Mouse (Mus musculus): ENCODE data around the gene Clstn1. TPM values are rescaled to one million over a fixed set of nuclear protein-coding genes. Genes with fewer than 3 reads are reported as not detected.
A peak's percentile ranks its signal among the peaks of the same experiment; 100 is the strongest.

The Clstn1 gene
- polyA plus RNA-seq, 1 experiment from 2014 or later, result 34.3 TPM

DNA sequence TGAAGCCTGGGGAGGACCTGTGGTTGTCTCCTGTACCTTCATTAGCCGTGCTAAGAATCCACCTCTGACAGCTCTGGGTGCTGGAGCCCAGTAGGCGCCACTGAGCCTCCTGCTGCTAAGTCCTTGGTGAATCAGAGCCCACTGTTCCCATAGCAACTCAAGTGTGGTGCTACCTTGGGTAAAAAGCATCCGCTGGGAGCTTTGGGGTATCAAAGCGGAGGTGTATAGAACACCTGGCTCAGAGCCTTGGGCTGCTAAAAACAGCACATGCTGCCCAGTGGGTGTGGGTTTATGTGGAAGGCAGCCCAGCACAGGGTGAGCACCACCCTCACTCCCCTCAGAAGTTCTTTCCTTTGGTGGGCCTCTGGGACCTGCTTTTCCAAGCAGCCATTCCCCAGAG, 30.2 kb upstream of the Clstn1 start:
- 91% methylated on average over 4 of the region's 4 CpGs for WGBS
- Histone ChIP-seq H3K9ac (ENCODE audit: low read depth, low read length) (no peak overlapping the region), H3K36me3 (ENCODE audit: control insufficient read depth, insufficient read depth) (peaks cover 8% of the 10 kb centered on the region; the same call in 1 of the 2 replicates), H3K4me3 (ENCODE audit: low read depth, low read length) (no peak overlapping the region), H3K4me2 (replicated peaks; ENCODE audit: low read depth) (no peak overlapping the region), H3K4me1 (replicated peaks; ENCODE audit: control insufficient read depth, insufficient read depth, low read length) (peaks cover 4% of the 10 kb centered on the region; the same call in 1 of the 2 replicates), H3K9me3 (ENCODE audit: control insufficient read depth) (no peaks in the 10 kb centered on the region), H3K27ac (ENCODE audit: low read depth, low read length) (no peak overlapping the region), H3K27me3 (replicated peaks; ENCODE audit: control insufficient read depth, insufficient read depth, low read length) (no peaks in the 10 kb centered on the region)
- TF ChIP-seq CTCF (IDR thresholded peaks at IDR 0.05; ENCODE audit: low read depth), result no peak
- ATAC-seq, result no peak

DNA sequence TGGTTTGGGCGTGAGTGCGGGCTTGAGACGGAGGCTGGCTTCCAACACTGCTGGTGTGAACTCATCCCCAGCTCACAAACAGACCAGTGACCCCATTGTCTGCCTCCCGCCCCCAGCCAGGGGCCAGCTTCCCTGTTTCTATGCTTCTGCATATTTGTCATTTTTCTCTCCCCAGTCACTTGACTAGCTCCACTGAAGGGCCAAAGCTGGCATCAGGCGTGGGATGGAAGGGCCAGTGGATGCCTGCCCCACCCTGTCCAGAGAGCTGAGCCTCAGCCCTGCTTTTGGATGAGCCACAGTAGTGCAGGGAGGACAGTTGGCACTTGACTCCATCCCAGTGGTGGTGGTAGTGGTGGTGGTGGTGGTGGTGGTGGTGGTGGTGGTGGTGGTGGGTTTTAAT, 28.4 kb upstream of the Clstn1 start:
- Histone ChIP-seq H3K4me1 (replicated peaks; ENCODE audit: control insufficient read depth, insufficient read depth, low read length) (peaks cover 7% of the 10 kb centered on the region; the same call in 1 of the 2 replicates), H3K27me3 (replicated peaks; ENCODE audit: control insufficient read depth, insufficient read depth, low read length) (no peaks in the 10 kb centered on the region), H3K9ac (ENCODE audit: low read depth, low read length) (no peak overlapping the region), H3K27ac (ENCODE audit: low read depth, low read length) (no peak overlapping the region; the same call in 1 of the 2 replicates), H3K36me3 (ENCODE audit: control insufficient read depth, insufficient read depth) (peaks cover 8% of the 10 kb centered on the region; the same call in 1 of the 2 replicates), H3K4me2 (replicated peaks; ENCODE audit: low read depth) (no peak overlapping the region), H3K9me3 (ENCODE audit: control insufficient read depth) (no peaks in the 10 kb centered on the region), H3K4me3 (ENCODE audit: low read depth, low read length) (no peak overlapping the region)
- ATAC-seq, result no peak
- WGBS, result 88% methylated on average over 5 of the region's 5 CpGs
- no peak for TF ChIP-seq CTCF (IDR thresholded peaks at IDR 0.05; ENCODE audit: low read depth)

DNA sequence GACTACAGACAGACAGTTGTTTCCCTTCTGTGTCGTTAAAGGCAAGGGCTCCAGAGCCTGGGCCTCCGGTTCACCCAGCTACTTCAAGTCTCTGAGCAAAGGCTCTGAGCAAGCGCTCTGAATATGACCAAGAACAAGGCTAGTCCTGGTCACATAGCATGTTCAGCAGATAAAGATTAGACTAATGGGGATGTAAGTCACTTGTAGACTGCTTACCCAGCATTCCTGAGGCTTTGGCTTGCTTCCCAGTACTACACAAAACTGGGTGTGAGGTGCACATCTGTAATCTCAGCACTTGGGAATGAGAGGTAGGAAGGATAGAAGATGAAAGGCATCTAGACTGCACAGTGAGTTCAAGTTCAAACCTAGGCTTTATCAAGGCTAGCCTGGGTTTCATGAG, 27.9 kb upstream of the Clstn1 start:
- H3K27ac ChIP-seq (ENCODE audit: low read depth, low read length), result no peak overlapping the region
- no peaks in the 10 kb centered on the region for H3K27me3 ChIP-seq (replicated peaks; ENCODE audit: control insufficient read depth, insufficient read depth, low read length)
- ATAC-seq, result peak; percentile 31; the same call in 1 of the 2 replicates
- 41% methylated on average over 3 of the region's 3 CpGs for WGBS
- H3K9me3 ChIP-seq (ENCODE audit: control insufficient read depth), result no peaks in the 10 kb centered on the region
- H3K4me1 ChIP-seq (replicated peaks; ENCODE audit: control insufficient read depth, insufficient read depth, low read length), result peaks cover 9% of the 10 kb centered on the region; the same call in 1 of the 2 replicates
- H3K9ac ChIP-seq (ENCODE audit: low read depth, low read length), result no peak overlapping the region
- no peak for TF ChIP-seq CTCF (IDR thresholded peaks at IDR 0.05; ENCODE audit: low read depth)
- no peak overlapping the region for H3K4me2 ChIP-seq (replicated peaks; ENCODE audit: low read depth)
- no peak overlapping the region for H3K4me3 ChIP-seq (ENCODE audit: low read depth, low read length)
- H3K36me3 ChIP-seq (ENCODE audit: control insufficient read depth, insufficient read depth), result peaks cover 8% of the 10 kb centered on the region; the same call in 1 of the 2 replicates

DNA sequence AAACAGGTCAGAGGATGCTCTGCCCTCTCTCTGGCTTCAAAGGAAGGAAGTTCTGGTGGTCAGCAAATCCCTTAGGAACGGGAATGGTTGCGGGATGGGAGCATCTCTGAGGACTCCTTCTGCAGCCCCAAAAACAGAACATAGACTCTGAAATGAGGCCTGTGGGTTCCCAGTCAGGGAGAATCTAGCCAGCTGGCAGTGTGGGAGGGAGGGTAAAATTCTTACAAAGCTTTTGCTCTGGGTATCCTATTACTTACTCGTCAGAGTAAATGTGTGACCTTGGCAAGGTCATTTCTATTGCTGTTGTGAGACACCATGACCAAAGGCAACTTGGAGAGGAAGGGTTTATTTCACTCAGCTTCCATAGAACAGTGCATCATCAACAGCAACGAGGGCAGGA, 24.9 kb upstream of the Clstn1 start:
- H3K4me1 ChIP-seq (replicated peaks; ENCODE audit: control insufficient read depth, insufficient read depth, low read length), result peaks cover 16% of the 10 kb centered on the region
- no peaks in the 10 kb centered on the region for H3K27me3 ChIP-seq (replicated peaks; ENCODE audit: control insufficient read depth, insufficient read depth, low read length)
- 95% methylated on average over 4 of the region's 4 CpGs for WGBS
- no peak for ATAC-seq
- TF ChIP-seq CTCF (IDR thresholded peaks at IDR 0.05; ENCODE audit: low read depth), result no peak
- H3K9me3 ChIP-seq (ENCODE audit: control insufficient read depth), result no peaks in the 10 kb centered on the region
- no peaks in the 10 kb centered on the region; the same call in 1 of the 2 replicates for H3K36me3 ChIP-seq (ENCODE audit: control insufficient read depth, insufficient read depth)
- H3K4me2 ChIP-seq (replicated peaks; ENCODE audit: low read depth), result no peak overlapping the region
- H3K9ac ChIP-seq (ENCODE audit: low read depth, low read length), result no peak overlapping the region
- H3K4me3 ChIP-seq (ENCODE audit: low read depth, low read length), result no peak overlapping the region
- no peak overlapping the region for H3K27ac ChIP-seq (ENCODE audit: low read depth, low read length)

DNA sequence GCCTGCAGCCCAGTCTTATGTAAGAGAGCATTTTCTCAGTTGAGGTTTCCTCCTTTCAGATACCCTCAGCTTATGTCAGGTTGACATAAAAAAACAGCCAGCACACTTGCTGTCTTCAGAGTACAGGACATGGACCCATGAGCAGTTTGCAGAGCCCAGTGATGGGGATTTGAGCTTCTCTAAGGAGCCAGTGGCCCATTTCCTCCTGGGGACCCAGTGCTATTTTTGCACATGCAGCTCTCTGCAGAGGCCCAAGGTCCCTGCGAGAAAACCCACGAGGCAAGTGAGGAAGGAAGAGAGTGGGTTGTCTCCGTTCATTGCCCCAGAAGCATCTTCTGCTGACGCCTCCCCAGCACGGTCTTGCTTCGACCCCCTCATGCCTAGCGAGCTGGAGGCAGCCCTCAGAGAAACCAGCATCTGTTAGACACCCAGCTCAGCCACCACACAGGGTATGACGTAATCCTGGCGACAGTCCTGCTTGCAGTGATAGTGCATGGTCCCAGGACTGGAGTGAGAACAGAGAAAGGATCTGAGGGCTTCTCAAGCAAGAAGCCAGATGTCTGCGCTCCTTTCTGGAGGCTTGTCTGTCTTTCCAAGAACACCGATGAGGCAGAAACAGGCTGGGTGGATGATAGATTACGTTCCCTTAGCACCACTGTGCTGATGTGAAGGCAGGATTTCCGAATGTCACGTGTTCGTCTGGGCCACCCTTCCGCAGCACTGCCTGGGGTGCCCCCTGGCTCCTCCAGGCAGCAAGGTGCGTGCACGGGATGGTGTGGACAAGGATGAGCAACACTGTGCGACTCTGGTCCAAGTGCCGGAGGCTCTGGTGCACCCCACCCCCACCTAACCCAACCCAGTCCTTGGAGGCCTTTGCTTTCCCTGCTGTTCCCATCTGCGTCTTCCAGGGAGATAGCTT, 24.0 kb upstream of the Clstn1 start:
- Histone ChIP-seq H3K27ac (ENCODE audit: low read depth, low read length) (no peak overlapping the region), H3K4me3 (ENCODE audit: low read depth, low read length) (no peak overlapping the region), H3K9me3 (ENCODE audit: control insufficient read depth) (no peaks in the 10 kb centered on the region), H3K4me2 (replicated peaks; ENCODE audit: low read depth) (no peak overlapping the region), H3K36me3 (ENCODE audit: control insufficient read depth, insufficient read depth) (no peaks in the 10 kb centered on the region; the same call in 1 of the 2 replicates), H3K9ac (ENCODE audit: low read depth, low read length) (no peak overlapping the region), H3K27me3 (replicated peaks; ENCODE audit: control insufficient read depth, insufficient read depth, low read length) (no peaks in the 10 kb centered on the region), H3K4me1 (replicated peaks; ENCODE audit: control insufficient read depth, insufficient read depth, low read length) (peaks cover 16% of the 10 kb centered on the region)
- no peak for TF ChIP-seq CTCF (IDR thresholded peaks at IDR 0.05; ENCODE audit: low read depth)
- no peak for ATAC-seq
- WGBS, result 59% methylated on average over 21 of the region's 21 CpGs

DNA sequence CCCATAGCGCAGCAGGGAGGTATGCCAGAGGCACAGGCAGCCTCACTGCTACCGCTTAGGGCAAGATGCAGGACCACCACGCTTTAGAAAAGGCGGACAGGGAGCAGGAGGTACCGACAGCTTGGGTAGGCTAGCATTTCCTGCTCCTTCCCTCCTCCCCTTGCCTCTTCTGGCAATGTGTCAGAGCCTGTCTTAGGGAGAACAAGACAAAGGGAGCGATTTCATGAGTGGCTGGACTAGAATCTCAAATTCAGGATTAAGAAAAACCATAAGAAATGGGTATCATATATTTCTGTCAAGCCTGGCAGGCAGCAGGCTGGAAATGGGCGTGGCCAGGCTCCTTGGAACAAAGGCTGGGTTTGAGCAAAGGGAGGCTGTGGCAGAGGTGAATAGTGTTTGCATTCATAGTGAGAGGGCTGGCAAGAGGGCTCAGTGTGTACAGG, 23.3 kb upstream of the Clstn1 start:
- Histone ChIP-seq H3K9ac (ENCODE audit: low read depth, low read length) (no peak overlapping the region), H3K27me3 (replicated peaks; ENCODE audit: control insufficient read depth, insufficient read depth, low read length) (no peaks in the 10 kb centered on the region), H3K4me1 (replicated peaks; ENCODE audit: control insufficient read depth, insufficient read depth, low read length) (peaks cover 16% of the 10 kb centered on the region; the same call in 1 of the 2 replicates), H3K9me3 (ENCODE audit: control insufficient read depth) (no peaks in the 10 kb centered on the region), H3K4me2 (replicated peaks; ENCODE audit: low read depth) (no peak overlapping the region), H3K27ac (ENCODE audit: low read depth, low read length) (no peak overlapping the region), H3K4me3 (ENCODE audit: low read depth, low read length) (no peak overlapping the region), H3K36me3 (ENCODE audit: control insufficient read depth, insufficient read depth) (no peaks in the 10 kb centered on the region; the same call in 1 of the 2 replicates)
- WGBS, result 41% methylated on average over 7 of the region's 7 CpGs
- no peak for ATAC-seq
- TF ChIP-seq CTCF (IDR thresholded peaks at IDR 0.05; ENCODE audit: low read depth), result no peak
